Mouse (Mus musculus): ENCODE measurements around the gene Krt35.

The Krt35 gene

GRCm38 (mm10) chr11:100096141-100096540, at the start of gene Krt35:
Gene Krt35, minus strand, starts transcription at chr11:100096241.
- in situ Hi-C loops (cut with MboI, MseI) = no loop called here

- in situ Hi-C loops (cut with MboI, MseI) = no loop called here
Observed at GRCm38 (mm10) chr11:100145104-100145503, 49.1 kb upstream of the Krt35 start.

- in situ Hi-C loops (cut with MboI, MseI) = no loop called here
Observed at GRCm38 (mm10) chr11:100140966-100141365, 44.9 kb upstream of the Krt35 start.

GRCm38 (mm10) chr11:100139391-100139790, 43.4 kb upstream of the Krt35 start:
- in situ Hi-C loops (cut with MboI, MseI) = no loop called here

GRCm38 (mm10) chr11:100138809-100139208, 42.8 kb upstream of the Krt35 start:
- in situ Hi-C loops (cut with MboI, MseI) = no loop called here

- in situ Hi-C loops (cut with MboI, MseI) = no loop called here
Observed at GRCm38 (mm10) chr11:100137693-100138092, 41.7 kb upstream of the Krt35 start.

- in situ Hi-C loops (cut with MboI, MseI) = no loop called here
Observed at GRCm38 (mm10) chr11:100136559-100136958, 40.5 kb upstream of the Krt35 start.

GRCm38 (mm10) chr11:100135731-100136130, 39.7 kb upstream of the Krt35 start, which contains the start of gene Krt15:
Gene Krt15, minus strand, starts transcription at chr11:100135928.
- in situ Hi-C loops (cut with MboI, MseI) = no loop called here

- in situ Hi-C loops (cut with MboI, MseI) = no loop called here
Observed at GRCm38 (mm10) chr11:100124901-100125300, 28.9 kb upstream of the Krt35 start.

GRCm38 (mm10) chr11:100121466-100121865, 25.4 kb upstream of the Krt35 start, which contains the start of gene Krt13:
Gene Krt13, minus strand, starts transcription at chr11:100121566.
- in situ Hi-C loops (cut with MboI, MseI) = no loop called here

- in situ Hi-C loops (cut with MboI, MseI) = no loop called here
Observed at GRCm38 (mm10) chr11:100120331-100120730, 24.3 kb upstream of the Krt35 start.

- in situ Hi-C loops (cut with MboI, MseI) = no loop called here
Observed at GRCm38 (mm10) chr11:100113742-100114029, 17.6 kb upstream of the Krt35 start.

- in situ Hi-C loops (cut with MboI, MseI) = no loop called here
Observed at GRCm38 (mm10) chr11:100112935-100113741, 17.1 kb upstream of the Krt35 start.

- in situ Hi-C loops (cut with MboI, MseI) = no loop called here
Observed at GRCm38 (mm10) chr11:100105576-100106122, 9.6 kb upstream of the Krt35 start, which contains the start of gene Krt36. Gene Krt36, minus strand, starts transcription at chr11:100105626.

GRCm38 (mm10) chr11:100102693-100103429, 6.8 kb upstream of the Krt35 start:
- in situ Hi-C loops (cut with MboI, MseI) = loop anchor here (5.0 kb wide), 1 partner anchor 84 kb away; no protein-coding TSS in a partner anchor

GRCm38 (mm10) chr11:100100391-100100790, 4.3 kb upstream of the Krt35 start:
- in situ Hi-C loops (cut with MboI, MseI) = loop anchor here (5.0 kb wide), 1 partner anchor 87 kb away; no protein-coding TSS in a partner anchor

- in situ Hi-C loops (cut with MboI, MseI) = no loop called here
Observed at GRCm38 (mm10) chr11:100097819-100098218, 1.8 kb upstream of the Krt35 start.

- in situ Hi-C loops (cut with MboI, MseI) = no loop called here
Observed at GRCm38 (mm10) chr11:100088378-100089025, 7.5 kb downstream of the Krt35 start.

GRCm38 (mm10) chr11:100087861-100088260, 8.2 kb downstream of the Krt35 start, which contains the start of gene Krt32:
Gene Krt32, minus strand, starts transcription at chr11:100088226.
- in situ Hi-C loops (cut with MboI, MseI) = no loop called here

GRCm38 (mm10) chr11:100073873-100074272, 22.2 kb downstream of the Krt35 start:
- in situ Hi-C loops (cut with MboI, MseI) = no loop called here

- in situ Hi-C loops (cut with MboI, MseI) = no loop called here
Observed at GRCm38 (mm10) chr11:100067293-100068036, 28.6 kb downstream of the Krt35 start.

Data from T-helper 1 cell (primary cell).